Mouse (Mus musculus) activated CD4-positive, CD25-positive, alpha-beta regulatory T cell, adult 4 months (primary cell): Measurements from ENCODE around the gene Sprtn. TPM values are rescaled to one million over a fixed set of nuclear protein-coding genes. Genes with fewer than 3 reads are reported as not detected.

Experiments
- ATAC-seq: one replicate; pipeline ENCODE4 v1.8.0; 2017
- polyA plus RNA-seq, 2 experiments: library from polyadenylated mRNA; unstranded; fragments of 100-300 nt; shearing (Covaris generic); gene quantifications; one replicate each; pipeline ENCODE4 v1.2.1; 2017

Sprtn gene
- polyA plus RNA-seq, 2 experiments from 2014 or later = 6.6 to 8.4 TPM

GRCm38 (mm10) chr8:124905482-124905881 lies 7.8 kb downstream of the Sprtn start:
- ATAC-seq = no peak

- no peak for ATAC-seq
Measured at GRCm38 (mm10) chr8:124909936-124910335, 12.2 kb downstream of the Sprtn start.

- no peak for ATAC-seq
Measured at GRCm38 (mm10) chr8:124910349-124910748, 12.7 kb downstream of the Sprtn start.

- ATAC-seq = no peak
Measured at GRCm38 (mm10) chr8:124911938-124912872, 14.5 kb downstream of the Sprtn start.

GRCm38 (mm10) chr8:124914061-124914460 lies 16.4 kb downstream of the Sprtn start:
- no peak for ATAC-seq

GRCm38 (mm10) chr8:124917741-124918484 lies 20.2 kb downstream of the Sprtn start:
- ATAC-seq = no peak

GRCm38 (mm10) chr8:124921369-124922279 lies 23.9 kb downstream of the Sprtn start:
- ATAC-seq = no peak

- ATAC-seq = no peak
Measured at GRCm38 (mm10) chr8:124922490-124923089, 24.9 kb downstream of the Sprtn start.

- no peak for ATAC-seq
Measured at GRCm38 (mm10) chr8:124923971-124924652, 26.4 kb downstream of the Sprtn start.

GRCm38 (mm10) chr8:124925544-124926266 lies 28.0 kb downstream of the Sprtn start:
- ATAC-seq = no peak

- ATAC-seq = no peak
Measured at GRCm38 (mm10) chr8:124926351-124926771, 28.7 kb downstream of the Sprtn start.

GRCm38 (mm10) chr8:124929006-124929405 lies 31.3 kb downstream of the Sprtn start:
- ATAC-seq = no peak

GRCm38 (mm10) chr8:124930086-124930485 lies 32.4 kb downstream of the Sprtn start:
- ATAC-seq = no peak

- no peak for ATAC-seq
Measured at GRCm38 (mm10) chr8:124930649-124931048, 33.0 kb downstream of the Sprtn start.

GRCm38 (mm10) chr8:124932435-124932834 lies 34.7 kb downstream of the Sprtn start:
- no peak for ATAC-seq

- no peak for ATAC-seq
Measured at GRCm38 (mm10) chr8:124935116-124935515, 37.4 kb downstream of the Sprtn start.

- no peak for ATAC-seq
Measured at GRCm38 (mm10) chr8:124936699-124937098, 39.0 kb downstream of the Sprtn start.

- ATAC-seq = no peak
Measured at GRCm38 (mm10) chr8:124937293-124937692, 39.6 kb downstream of the Sprtn start.

GRCm38 (mm10) chr8:124943801-124944200 lies 46.1 kb downstream of the Sprtn start:
- no peak for ATAC-seq

GRCm38 (mm10) chr8:124944406-124944805 lies 46.7 kb downstream of the Sprtn start:
- ATAC-seq = no peak
